Comparison of ENCODE assay signal across 10 mouse cellular contexts in the genomic region with DNA sequence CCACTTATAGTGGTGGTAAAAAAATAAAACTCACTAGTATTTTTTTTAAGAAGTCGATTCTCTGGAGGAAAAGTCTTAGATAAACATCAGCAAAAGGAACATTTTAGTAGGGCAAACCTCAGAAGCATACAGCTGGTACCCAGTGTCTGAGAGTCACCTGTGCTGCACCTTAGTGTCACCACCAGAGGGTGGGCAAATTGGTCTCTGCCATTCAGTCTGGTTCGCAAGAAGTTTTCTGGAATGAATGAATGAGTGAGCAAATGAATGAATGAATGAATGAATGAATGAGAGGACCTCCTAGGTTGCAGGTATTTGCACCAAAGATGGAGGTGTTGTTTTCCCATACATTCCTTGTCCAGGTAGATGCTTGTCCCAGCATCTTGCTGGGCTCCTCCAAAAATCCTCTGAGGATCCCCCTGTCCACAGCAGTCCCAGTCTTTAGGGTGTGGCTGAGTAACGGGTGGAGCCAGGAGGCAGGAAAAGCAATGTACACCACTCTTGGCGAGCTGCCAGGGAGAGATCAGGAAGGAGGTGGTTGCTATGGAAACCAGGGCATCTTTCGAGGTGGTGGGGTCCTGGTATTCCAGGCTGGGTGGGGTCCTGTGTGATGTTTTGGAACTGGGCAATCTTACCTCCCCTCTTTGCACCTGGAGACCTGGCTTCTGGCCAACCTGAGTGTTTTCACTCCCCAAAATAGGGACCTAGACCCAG. TPM values are rescaled to one million over a fixed set of nuclear protein-coding genes. Genes with fewer than 3 reads are reported as not detected.
A peak's percentile ranks its signal among the peaks of the same experiment; 100 is the strongest.
DNase-seq lines count a peak whose midpoint lies in the region; ATAC-seq and TF ChIP-seq lines count a peak whose summit lies in the region.
"Had no signal": no experiment of that assay in that cellular context is flagged by ENCODE, and none has a peak within 500 bp of the region (broad histone marks: within the 10 kb centered on the region; RNA-seq: fewer than 3 reads in every experiment).

No protein-coding gene starts in this region.

- no peak overlapping the region for H3K9ac ChIP-seq in embryonic facial prominence, embryonic 15.5 days

- H3K4me3 ChIP-seq in embryonic facial prominence, embryonic 15.5 days (replicated peaks) = 0 out of 2 replicates have a peak overlapping the region, but pooled peaks have one; percentile 17
- H3K4me3 ChIP-seq in left cerebral cortex, adult 2 months = peak overlapping the region; percentile 65
- H3K4me3 ChIP-seq: erythroblast, embryonic 14.5 days had no signal

- no peaks in the 10 kb centered on the region for H3K9me3 ChIP-seq in embryonic facial prominence, embryonic 15.5 days (replicated peaks)

- no peak overlapping the region for H3K27ac ChIP-seq in embryonic facial prominence, embryonic 15.5 days (replicated peaks)
- H3K27ac ChIP-seq in left cerebral cortex, adult 2 months = peak overlapping the region; percentile 97

- H3K4me1 ChIP-seq in embryonic facial prominence, embryonic 15.5 days = peaks cover 45% of the 10 kb centered on the region

- H3K4me2 ChIP-seq in embryonic facial prominence, embryonic 15.5 days (replicated peaks) = peak overlapping the region; percentile 46

- DNase-seq in embryo, embryonic 10 days (ENCODE audit: low spot score) = peak; percentile 43
- no peak for DNase-seq in embryo, embryonic 10.5 days (ENCODE audit: low spot score)
- peak; percentile 51 for DNase-seq in 416B (ENCODE audit: low read depth)
- peak in 1 of 2 experiments; percentile 47 for DNase-seq in left cerebral cortex, adult 2 months (ENCODE audit: extremely low spot score in 1 of 2, low spot score in 2 of 2)
- DNase-seq in right cerebral cortex, adult 18-20 months = peak; percentile 64
- no peak for DNase-seq in c-Kit-positive CD71-positive TER-119-positive erythroid progenitor cells, embryonic 14.5 days (ENCODE audit: low spot score)

- no peaks in the 10 kb centered on the region for H3K36me3 ChIP-seq in embryonic facial prominence, embryonic 15.5 days

- H3K27me3 ChIP-seq in embryonic facial prominence, embryonic 15.5 days = peaks cover 60% of the 10 kb centered on the region

- peak; percentile 14 for TF ChIP-seq CTCF in left cerebral cortex, adult 2 months (IDR thresholded peaks at IDR 0.05)

- intact Hi-C loops in left cerebral cortex, adult 2 months (cut with DNase I) = no loop called here

- no peak for ATAC-seq in embryonic facial prominence, embryonic 15.5 days (ENCODE audit: insufficient number of reproducible peaks, low FRiP score, low TSS enrichment, low read depth)
- no peak for ATAC-seq in megakaryocyte, adult 5-6 weeks (ENCODE audit: poor library complexity, severe bottlenecking)

- 19% methylated on average over 5 of the region's 5 CpGs for WGBS in embryonic facial prominence, embryonic 15.5 days

RNA-seq across cellular contexts. Expression of gene Fxyd7, which starts 2.0 kb away (rescaled TPM):
- 10.6 and 12.3 TPM in 2 replicates for polyA plus RNA-seq in embryonic facial prominence, embryonic 15.5 days (2015; fragmentation: Nextera tagmentation; extraction: Ambion mirVana)
- total RNA-seq in left cerebral cortex, adult 2 months (2021) = 100 to 1,000 TPM; 174 to 184 TPM
- not detected in 2 replicates for total RNA-seq in megakaryocyte, adult 5-6 weeks (2015)
- 0.51 TPM in 1 of 2 replicates, not detected in the other for total RNA-seq in megakaryocyte, adult 5-6 weeks (2017)
- polyA plus RNA-seq: C2C12; erythroblast, embryonic 14.5 days had no signal

RNA-seq across cellular contexts. Expression of gene Fxyd5, which starts 7.0 kb away (rescaled TPM):
- polyA plus RNA-seq in embryonic facial prominence, embryonic 15.5 days (2015; fragmentation: Nextera tagmentation; extraction: Ambion mirVana) = 43.8 and 46.2 TPM in 2 replicates
- 10 to 100 TPM; 34.1 to 39.0 TPM for total RNA-seq in left cerebral cortex, adult 2 months (2021)
- 1,077 and 1,092 TPM in 2 replicates for total RNA-seq in megakaryocyte, adult 5-6 weeks (2015)
- 807 and 874 TPM in 2 replicates for total RNA-seq in megakaryocyte, adult 5-6 weeks (2017)

RNA-seq across cellular contexts. Expression of gene Fxyd1, which starts 7.7 kb away (rescaled TPM):
- polyA plus RNA-seq in embryonic facial prominence, embryonic 15.5 days (2015; fragmentation: Nextera tagmentation; extraction: Ambion mirVana) = 115 and 119 TPM in 2 replicates
- total RNA-seq in left cerebral cortex, adult 2 months (2021) = 10 to 100 TPM; 72.8 to 79.1 TPM
- total RNA-seq in megakaryocyte, adult 5-6 weeks (2015) = 0.46 TPM in 1 of 2 replicates, not detected in the other
- total RNA-seq in megakaryocyte, adult 5-6 weeks (2017) = not detected in 2 replicates

RNA-seq across cellular contexts. Expression of gene Lgi4, which starts 9.9 kb away (rescaled TPM):
- 1.7 and 2.1 TPM in 2 replicates for polyA plus RNA-seq in embryonic facial prominence, embryonic 15.5 days (2015; fragmentation: Nextera tagmentation; extraction: Ambion mirVana)
- total RNA-seq in left cerebral cortex, adult 2 months (2021) = 10 to 100 TPM; 28.9 to 34.1 TPM
- total RNA-seq in megakaryocyte, adult 5-6 weeks (2015) = 0.13 TPM in 1 of 2 replicates, not detected in the other
- total RNA-seq in megakaryocyte, adult 5-6 weeks (2017) = 0.07 TPM in 1 of 2 replicates, not detected in the other
- polyA plus RNA-seq: erythroblast, embryonic 14.5 days had no signal

RNA-seq across cellular contexts. Expression of gene Fxyd3, which starts 27.2 kb away (rescaled TPM):
- 108 and 127 TPM in 2 replicates for polyA plus RNA-seq in embryonic facial prominence, embryonic 15.5 days (2015; fragmentation: Nextera tagmentation; extraction: Ambion mirVana)
- total RNA-seq in left cerebral cortex, adult 2 months (2021) = not detected
- total RNA-seq in megakaryocyte, adult 5-6 weeks (2015) = not detected in 2 replicates
- total RNA-seq in megakaryocyte, adult 5-6 weeks (2017) = not detected in 2 replicates
- polyA plus RNA-seq: erythroblast, embryonic 14.5 days had no signal

Comparison
In these comparisons a context has a peak if more than half of its experiments do, and no peak if none do; other contexts are left out.
1. DNase-seq: peak in embryo, embryonic 10 days (single experiment), 416B (single experiment) and right cerebral cortex, adult 18-20 months (single experiment); none in embryo, embryonic 10.5 days (single experiment) and c-Kit-positive CD71-positive TER-119-positive erythroid progenitor cells, embryonic 14.5 days (single experiment).
2. RNA of gene Fxyd7, which starts 2.0 kb away (total RNA-seq): 174 to 184 TPM in left cerebral cortex, adult 2 months; 0.51 TPM in megakaryocyte, adult 5-6 weeks; every median in the first group is over 100 times any median in the second.
3. RNA of gene Fxyd5, which starts 7.0 kb away (total RNA-seq): 807 to 1,092 TPM in megakaryocyte, adult 5-6 weeks; 34.1 to 39.0 TPM in left cerebral cortex, adult 2 months; every median in the first group is over 10 times any median in the second.
4. RNA of gene Fxyd1, which starts 7.7 kb away (total RNA-seq): 72.8 to 79.1 TPM in left cerebral cortex, adult 2 months; 0.46 TPM in megakaryocyte, adult 5-6 weeks; every median in the first group is over 10 times any median in the second.